Mouse (Mus musculus) megakaryocyte progenitor cell, adult 5-6 weeks (primary cell): ENCODE results near the gene Olfr1053. TPM values are rescaled to one million over a fixed set of nuclear protein-coding genes. Genes with fewer than 3 reads are reported as not detected.
"Not testable (repeated sequence)": the region's sequence is repeated elsewhere in the genome, so short reads cannot be mapped to it uniquely, and the experiment has no call there.

Source experiments
- ATAC-seq: replicated peaks from 2 replicates; pipeline ENCODE4 v1.8.0; 2016; ENCODE audit warnings: mild to moderate bottlenecking, moderate TSS enrichment, inconsistent platforms; ENCODE audit not compliant: poor library complexity
- total RNA-seq, 2 experiments: library from RNA; stranded (forward) in 1 of 2; stranded (reverse) in 1 of 2; fragments of 157-497, 149-512 nt in 1 of 2; fragments of 200-1000 nt in 1 of 2; gene quantifications; 2 replicates each; pipeline versions ENCODE4 v1.2.3 to v1.2.4; 2015 to 2017

The Olfr1053 gene
- total RNA-seq (2015) (not detected in 2 replicates), total RNA-seq (2017) (not detected in 2 replicates)

- no peak for ATAC-seq
Observed at GRCm38 (mm10) chr2:86315184-86315583, at the start of gene Olfr1053. TSS of gene Olfr1053 (minus strand) at chr2:86315284.

GRCm38 (mm10) chr2:86362369-86362768, 47.3 kb upstream of the Olfr1053 start, which contains the start of gene Olfr1056:
TSS of gene Olfr1056 (minus strand) at chr2:86362469.
- no peak for ATAC-seq

DNA sequence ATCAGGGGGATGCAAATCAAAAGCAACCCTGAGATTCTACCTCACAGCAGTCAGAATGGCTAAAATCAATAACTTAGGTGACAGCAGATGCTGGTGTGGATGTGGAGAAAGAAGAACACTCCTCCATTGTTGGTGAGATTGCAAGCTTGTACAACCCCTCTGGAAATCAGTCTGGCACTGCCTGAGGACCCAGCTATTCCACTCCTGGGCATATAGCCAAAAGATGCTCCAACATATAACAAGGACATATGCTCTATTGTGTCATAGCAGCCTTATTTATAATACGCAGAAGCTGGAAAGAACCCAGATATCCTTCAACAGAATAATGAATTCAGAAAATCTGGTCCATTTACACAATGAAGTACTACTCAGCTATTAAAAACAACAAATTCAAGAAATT, 36.7 kb upstream of the Olfr1053 start:
- not testable (repeated sequence) for ATAC-seq

GRCm38 (mm10) chr2:86350184-86350583, 35.1 kb upstream of the Olfr1053 start, which contains the start of gene Olfr1055:
TSS of gene Olfr1055 (minus strand) at chr2:86350284.
- no peak for ATAC-seq

GRCm38 (mm10) chr2:86335333-86335732, 20.2 kb upstream of the Olfr1053 start, which contains the start of gene Olfr1054:
TSS of gene Olfr1054 (minus strand) at chr2:86335433.
- no peak for ATAC-seq

DNA sequence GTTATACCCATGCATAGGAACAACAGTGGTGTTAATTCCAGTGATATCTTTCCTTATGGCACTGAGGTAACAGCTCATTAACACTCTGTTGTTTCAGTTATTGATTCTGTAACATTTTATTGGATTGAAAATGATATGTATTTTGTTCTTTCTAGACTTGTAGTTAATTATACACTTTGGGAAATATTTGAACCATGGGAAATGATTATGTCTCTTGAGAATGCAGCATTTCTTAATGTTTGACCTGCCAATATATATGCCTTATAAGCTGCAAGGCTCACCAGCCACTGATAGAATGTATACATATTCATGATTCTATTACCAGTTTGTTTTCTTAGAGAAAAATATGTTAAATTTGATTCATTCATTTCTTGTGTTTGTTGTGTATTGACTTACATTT, 22.9 kb downstream of the Olfr1053 start, which contains the start of gene Olfr1052:
Gene Olfr1052, plus strand, starts transcription at position 301 of the 400 bp plus-strand sequence.
- no peak for ATAC-seq

- not testable (repeated sequence) for ATAC-seq
Observed at GRCm38 (mm10) chr2:86278988-86279387, 36.1 kb downstream of the Olfr1053 start, which contains the start of gene Olfr1051. TSS of gene Olfr1051 (minus strand) at chr2:86279088.

Other genes starting within 250 kb of the Olfr1053 start
- not detected in 2 replicates for gene Olfr1036, start 241.3 kb downstream of the Olfr1053 start, total RNA-seq (2015)
- not detected in 2 replicates for gene Olfr1036, start 241.3 kb downstream of the Olfr1053 start, total RNA-seq (2017)
- not detected in 2 replicates for gene Olfr1037, start 227.9 kb downstream of the Olfr1053 start, total RNA-seq (2015)
- not detected in 2 replicates for gene Olfr1037, start 227.9 kb downstream of the Olfr1053 start, total RNA-seq (2017)
- not detected in 2 replicates for gene Olfr1039, start 179.4 kb downstream of the Olfr1053 start, total RNA-seq (2015)
- not detected in 2 replicates for gene Olfr1039, start 179.4 kb downstream of the Olfr1053 start, total RNA-seq (2017)
- gene Olfr1040, start 168.6 kb downstream of the Olfr1053 start, total RNA-seq (2015): not detected in 2 replicates
- not detected in 2 replicates for gene Olfr1040, start 168.6 kb downstream of the Olfr1053 start, total RNA-seq (2017)
- gene Olfr1042, start 153.4 kb downstream of the Olfr1053 start, total RNA-seq (2015): not detected in 2 replicates
- gene Olfr1042, start 153.4 kb downstream of the Olfr1053 start, total RNA-seq (2017): not detected in 2 replicates
- gene Olfr1043, start 147.8 kb downstream of the Olfr1053 start, total RNA-seq (2015): not detected in 2 replicates
- gene Olfr1043, start 147.8 kb downstream of the Olfr1053 start, total RNA-seq (2017): not detected in 2 replicates
- not detected in 2 replicates for gene Olfr1044, start 137.5 kb downstream of the Olfr1053 start, total RNA-seq (2015)
- gene Olfr1044, start 137.5 kb downstream of the Olfr1053 start, total RNA-seq (2017): not detected in 2 replicates
- not detected in 2 replicates for gene Olfr52, start 129.6 kb downstream of the Olfr1053 start, total RNA-seq (2015)
- gene Olfr52, start 129.6 kb downstream of the Olfr1053 start, total RNA-seq (2017): not detected in 2 replicates
- gene Olfr1045, start 112.3 kb downstream of the Olfr1053 start, total RNA-seq (2015): not detected in 2 replicates
- not detected in 2 replicates for gene Olfr1045, start 112.3 kb downstream of the Olfr1053 start, total RNA-seq (2017)
- not detected in 2 replicates for gene Olfr1046, start 96.0 kb downstream of the Olfr1053 start, total RNA-seq (2015)
- gene Olfr1046, start 96.0 kb downstream of the Olfr1053 start, total RNA-seq (2017): not detected in 2 replicates
- gene Olfr1047, start 83.9 kb downstream of the Olfr1053 start, total RNA-seq (2015): not detected in 2 replicates
- not detected in 2 replicates for gene Olfr1047, start 83.9 kb downstream of the Olfr1053 start, total RNA-seq (2017)
- not detected in 2 replicates for gene Olfr1048, start 75.0 kb downstream of the Olfr1053 start, total RNA-seq (2015)
- gene Olfr1048, start 75.0 kb downstream of the Olfr1053 start, total RNA-seq (2017): not detected in 2 replicates
- not detected in 2 replicates for gene Olfr1049, start 57.0 kb downstream of the Olfr1053 start, total RNA-seq (2015)
- gene Olfr1049, start 57.0 kb downstream of the Olfr1053 start, total RNA-seq (2017): not detected in 2 replicates
- gene Olfr1051, start 36.2 kb downstream of the Olfr1053 start, total RNA-seq (2015): not detected in 2 replicates
- gene Olfr1051, start 36.2 kb downstream of the Olfr1053 start, total RNA-seq (2017): not detected in 2 replicates
- not detected in 2 replicates for gene Olfr1052, start 22.8 kb downstream of the Olfr1053 start, total RNA-seq (2015)
- not detected in 2 replicates for gene Olfr1052, start 22.8 kb downstream of the Olfr1053 start, total RNA-seq (2017)
- not detected in 2 replicates for gene Olfr1054, start 20.1 kb upstream of the Olfr1053 start, total RNA-seq (2015)
- not detected in 2 replicates for gene Olfr1054, start 20.1 kb upstream of the Olfr1053 start, total RNA-seq (2017)
- not detected in 2 replicates for gene Olfr1055, start 35.0 kb upstream of the Olfr1053 start, total RNA-seq (2015)
- not detected in 2 replicates for gene Olfr1055, start 35.0 kb upstream of the Olfr1053 start, total RNA-seq (2017)
- not detected in 2 replicates for gene Olfr1056, start 47.2 kb upstream of the Olfr1053 start, total RNA-seq (2015)
- gene Olfr1056, start 47.2 kb upstream of the Olfr1053 start, total RNA-seq (2017): not detected in 2 replicates
- not detected in 2 replicates for gene Olfr1057, start 63.1 kb upstream of the Olfr1053 start, total RNA-seq (2015)
- not detected in 2 replicates for gene Olfr1057, start 63.1 kb upstream of the Olfr1053 start, total RNA-seq (2017)
- not detected in 2 replicates for gene Olfr1058, start 73.3 kb upstream of the Olfr1053 start, total RNA-seq (2015)
- gene Olfr1058, start 73.3 kb upstream of the Olfr1053 start, total RNA-seq (2017): not detected in 2 replicates
- not detected in 2 replicates for gene Olfr1061, start 98.8 kb upstream of the Olfr1053 start, total RNA-seq (2015)
- not detected in 2 replicates for gene Olfr1061, start 98.8 kb upstream of the Olfr1053 start, total RNA-seq (2017)
- not detected in 2 replicates for gene Olfr1062, start 111.5 kb upstream of the Olfr1053 start, total RNA-seq (2015)
- not detected in 2 replicates for gene Olfr1062, start 111.5 kb upstream of the Olfr1053 start, total RNA-seq (2017)
- gene Olfr1065, start 135.3 kb upstream of the Olfr1053 start, total RNA-seq (2015): not detected in 2 replicates
- gene Olfr1065, start 135.3 kb upstream of the Olfr1053 start, total RNA-seq (2017): not detected in 2 replicates
- not detected in 2 replicates for gene Olfr1066, start 141.0 kb upstream of the Olfr1053 start, total RNA-seq (2015)
- not detected in 2 replicates for gene Olfr1066, start 141.0 kb upstream of the Olfr1053 start, total RNA-seq (2017)
- not detected in 2 replicates for gene Olfr228, start 172.1 kb upstream of the Olfr1053 start, total RNA-seq (2015)
- not detected in 2 replicates for gene Olfr228, start 172.1 kb upstream of the Olfr1053 start, total RNA-seq (2017)
- not detected in 2 replicates for gene Olfr1076, start 193.2 kb upstream of the Olfr1053 start, total RNA-seq (2015)
- not detected in 2 replicates for gene Olfr1076, start 193.2 kb upstream of the Olfr1053 start, total RNA-seq (2017)
- not detected in 2 replicates for gene Olfr1079, start 227.2 kb upstream of the Olfr1053 start, total RNA-seq (2015)
- gene Olfr1079, start 227.2 kb upstream of the Olfr1053 start, total RNA-seq (2017): not detected in 2 replicates
- gene Olfr1080, start 243.0 kb upstream of the Olfr1053 start, total RNA-seq (2015): not detected in 2 replicates
- gene Olfr1080, start 243.0 kb upstream of the Olfr1053 start, total RNA-seq (2017): not detected in 2 replicates